Mouse (Mus musculus) thymus, postnatal 14 days (tissue): ENCODE results near the gene Prox1.
A peak's percentile ranks its signal among the peaks of the same experiment; 100 is the strongest.

Experiments used
- DNase-seq: peaks from one replicate; pipeline ENCODE4 v3.0.0; 2021

The Prox1 gene

GRCm38 (mm10) chr1:190169911-190170818 is at the start of gene Prox1:
TSS of gene Prox1 (minus strand) at chr1:190170714.
- DNase-seq, result peak; percentile 16

DNA sequence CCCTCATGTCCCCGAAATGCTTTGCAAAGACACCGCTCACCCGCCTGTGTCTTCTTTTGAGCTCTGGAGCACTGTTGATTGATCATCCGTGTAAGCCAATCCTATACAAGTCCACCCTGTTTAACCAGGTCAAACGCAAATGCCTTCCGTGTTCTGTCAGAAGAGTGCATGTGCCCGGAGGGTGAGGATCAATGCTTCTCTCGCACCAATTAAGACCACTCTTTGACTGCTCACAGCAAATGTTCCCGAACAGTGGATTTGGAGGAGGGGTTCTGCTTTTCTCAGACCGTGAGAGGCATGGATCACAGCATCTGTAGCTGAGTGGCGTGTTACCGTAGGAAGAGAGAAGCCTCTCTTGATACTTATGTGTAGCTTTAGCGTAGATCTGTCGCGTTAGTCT is 46.1 kb upstream of the Prox1 start:
- DNase-seq, result no peak

- DNase-seq, result no peak
These were observed 44.1 kb upstream of the Prox1 start for GRCm38 (mm10) chr1:190214626-190215025.

DNA sequence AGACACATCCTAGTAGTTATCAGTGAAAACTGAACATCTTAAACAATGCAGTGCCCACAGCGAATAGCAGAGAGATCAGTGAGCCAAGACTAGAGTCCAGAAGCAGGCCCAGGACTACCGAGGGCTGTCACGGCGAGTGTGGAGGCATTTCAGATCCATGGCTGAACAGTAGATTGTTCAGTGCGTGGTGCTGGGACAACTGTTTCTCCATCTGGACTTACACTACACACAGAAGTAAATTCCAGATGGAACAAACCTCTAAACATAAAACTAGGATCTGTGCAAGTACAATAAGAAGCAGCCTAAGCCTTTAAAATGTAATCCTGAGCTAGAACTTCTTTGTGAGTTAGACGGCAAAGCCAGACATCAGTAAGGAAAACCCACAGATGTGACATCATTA is 42.7 kb upstream of the Prox1 start:
- no peak for DNase-seq

- no peak for DNase-seq
These were observed 36.7 kb upstream of the Prox1 start for GRCm38 (mm10) chr1:190207246-190207645.

DNA sequence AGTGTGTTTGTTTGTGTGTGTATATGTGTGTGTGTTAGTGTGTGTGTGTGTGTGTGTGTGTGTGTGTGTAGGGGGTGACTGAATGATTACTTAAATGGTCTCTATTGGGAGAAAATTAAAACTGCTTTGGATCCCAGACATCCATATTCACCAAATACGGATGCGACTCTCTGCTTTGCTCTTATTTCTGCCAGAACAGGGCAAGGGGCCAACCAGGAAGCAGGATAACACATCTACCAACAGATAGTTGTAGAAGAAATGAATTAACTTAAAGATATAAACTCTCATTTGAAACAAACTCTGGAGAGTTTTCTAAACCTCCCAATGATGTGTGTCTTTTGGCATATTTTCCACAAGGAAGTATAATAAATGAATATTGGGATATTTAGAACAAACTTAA is 35.2 kb upstream of the Prox1 start:
- DNase-seq, result no peak

DNA sequence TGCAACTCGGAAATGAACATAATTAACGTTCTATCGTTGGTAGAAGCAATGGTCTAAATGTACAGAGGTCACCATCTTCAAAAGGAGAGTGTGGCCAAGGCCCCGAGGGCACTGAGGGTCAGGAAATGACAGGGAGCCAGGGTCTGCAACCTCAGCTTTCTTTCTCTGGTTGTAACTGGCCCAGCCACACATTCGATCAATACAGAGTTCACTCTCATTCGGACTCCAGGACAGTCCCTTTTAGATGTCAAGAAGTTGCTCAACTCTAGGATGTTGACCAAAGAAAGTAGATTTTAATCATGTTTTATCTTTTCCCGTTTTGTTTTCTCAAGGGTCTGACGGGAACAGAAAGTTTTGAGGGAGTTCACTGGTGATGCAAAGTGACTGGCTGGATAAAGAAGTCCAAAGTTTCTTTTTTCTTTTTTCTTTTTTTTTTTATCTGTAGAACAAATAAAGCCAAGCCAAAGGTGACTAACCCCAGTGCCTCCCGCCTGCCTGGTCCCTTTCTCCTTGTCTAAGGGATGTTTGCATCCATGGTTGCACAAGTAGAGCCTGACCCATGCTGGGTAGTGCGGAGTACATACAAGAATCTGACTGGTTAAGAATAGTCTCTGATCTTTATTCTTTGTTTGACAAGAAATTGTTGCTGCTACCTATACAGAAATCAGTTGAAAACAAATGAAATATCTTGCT is 34.0 kb upstream of the Prox1 start:
- no peak for DNase-seq

DNA sequence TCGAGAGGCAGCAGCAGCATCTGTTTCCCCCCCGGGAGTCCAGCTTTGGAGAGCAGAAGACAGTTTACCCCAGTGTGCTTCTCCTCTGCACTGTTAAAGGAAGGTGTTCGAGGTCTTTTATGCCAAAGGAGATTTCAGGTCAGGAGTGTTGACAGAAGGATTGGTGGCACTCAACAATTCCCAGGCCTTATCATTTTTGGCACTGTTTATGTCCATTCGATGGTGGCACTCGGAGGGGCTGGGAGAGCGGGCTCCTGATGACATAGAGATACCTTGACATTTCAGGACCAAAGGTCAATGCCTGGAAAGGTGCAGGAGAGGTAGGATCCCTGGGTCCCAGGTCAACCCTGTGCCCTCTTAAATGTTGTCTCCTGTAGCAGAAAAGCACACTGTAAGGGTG is 31.2 kb upstream of the Prox1 start:
- no peak for DNase-seq

- no peak for DNase-seq
These were observed 30.5 kb upstream of the Prox1 start for GRCm38 (mm10) chr1:190200996-190201395.

DNA sequence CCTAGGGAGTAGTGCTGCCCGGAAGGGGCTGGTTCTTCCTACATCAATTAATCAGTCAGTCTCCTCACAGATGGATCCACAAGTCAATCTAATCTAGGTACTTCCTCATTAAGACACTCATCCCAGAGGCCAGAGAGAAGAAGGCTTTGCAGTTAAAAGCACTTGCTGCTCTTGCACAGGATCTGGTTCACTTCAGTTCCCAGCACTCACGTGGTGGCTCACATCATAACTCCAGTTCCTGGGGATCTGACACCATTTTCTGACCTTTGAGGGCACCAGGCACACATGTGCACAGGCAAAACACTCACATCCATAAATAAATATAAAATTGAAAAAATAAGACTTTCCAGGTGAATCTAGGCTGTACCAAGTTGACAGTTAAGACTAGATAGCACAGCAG is 27.7 kb upstream of the Prox1 start:
- DNase-seq, result no peak

- no peak for DNase-seq
These were observed 21.5 kb upstream of the Prox1 start for GRCm38 (mm10) chr1:190192011-190192410.

DNA sequence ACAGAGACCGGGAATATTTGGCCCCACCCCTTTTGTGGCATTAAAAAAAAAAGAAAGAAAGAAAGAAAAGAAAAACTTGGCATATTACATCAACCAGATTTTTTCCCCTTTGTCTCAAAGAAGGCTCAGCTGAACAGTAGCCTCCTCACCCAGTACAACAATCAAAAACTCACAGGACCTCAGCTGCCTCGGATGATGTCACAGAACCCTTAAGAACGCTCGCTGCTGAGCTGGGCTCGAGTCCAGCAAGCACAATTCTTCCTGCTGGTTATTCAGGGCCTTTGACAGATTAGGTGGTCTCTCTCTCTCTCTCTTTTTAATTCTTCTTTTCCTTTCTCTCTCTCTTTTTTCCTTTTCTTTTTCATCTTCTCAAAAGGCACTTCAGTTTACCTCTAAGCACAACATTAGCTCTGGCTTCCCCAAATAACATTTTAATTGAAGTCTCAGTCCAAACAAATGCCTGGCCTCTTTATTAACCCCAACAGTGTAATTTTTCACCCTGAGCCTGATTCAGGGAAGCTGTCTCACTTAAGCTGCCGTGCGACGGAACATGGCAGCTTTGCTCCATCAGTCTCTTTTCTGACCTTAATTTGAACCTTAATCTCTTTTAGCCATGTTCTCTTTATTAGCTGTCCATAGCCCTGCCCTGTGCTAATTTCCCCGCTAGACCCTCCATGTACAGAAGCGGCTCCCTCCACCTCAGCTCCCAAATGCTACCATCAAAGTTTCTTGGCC is 19.9 kb upstream of the Prox1 start:
- no peak for DNase-seq

DNA sequence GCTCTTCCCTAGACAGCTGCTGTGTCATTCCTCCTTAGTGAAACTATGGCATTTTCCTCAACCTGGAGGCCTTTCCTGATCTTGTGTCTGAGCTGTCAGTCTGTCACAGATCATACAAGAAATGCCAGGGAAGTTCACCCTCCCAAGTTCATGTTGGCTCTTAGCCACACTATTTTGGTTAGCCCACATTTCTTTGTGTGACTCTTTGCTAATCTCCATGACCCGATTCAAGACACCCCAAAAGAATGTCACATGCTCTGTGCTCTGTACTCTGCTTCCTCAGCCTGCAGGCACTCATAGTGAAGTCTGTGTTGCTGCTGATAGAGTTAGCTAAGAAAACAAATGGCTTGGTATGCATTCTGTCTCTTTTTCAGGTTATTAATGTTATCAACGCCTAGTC is 18.6 kb upstream of the Prox1 start:
- no peak for DNase-seq

- no peak for DNase-seq
These were observed 15.8 kb upstream of the Prox1 start for GRCm38 (mm10) chr1:190186336-190186735.

DNA sequence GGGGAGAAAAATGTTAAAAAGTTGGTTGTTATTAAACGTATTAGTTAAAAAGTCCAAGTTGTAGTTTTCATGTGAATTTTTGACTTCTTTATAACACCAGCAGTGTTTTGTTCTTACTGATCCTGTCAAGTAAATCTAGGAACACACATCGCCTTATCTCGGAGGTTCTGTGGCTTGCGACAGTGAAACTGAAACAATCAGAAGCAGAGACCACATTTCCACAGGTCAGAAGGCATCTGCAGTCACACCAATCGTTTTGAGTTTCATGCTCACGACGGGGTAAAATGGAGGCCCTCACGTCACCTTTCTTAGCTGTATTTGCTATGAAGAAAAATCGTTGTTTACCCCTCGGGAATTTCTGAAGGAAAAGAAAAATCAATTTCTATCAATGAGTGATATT is 14.8 kb upstream of the Prox1 start:
- no peak for DNase-seq

GRCm38 (mm10) chr1:190183574-190183973 is 13.1 kb upstream of the Prox1 start:
- DNase-seq, result no peak

DNA sequence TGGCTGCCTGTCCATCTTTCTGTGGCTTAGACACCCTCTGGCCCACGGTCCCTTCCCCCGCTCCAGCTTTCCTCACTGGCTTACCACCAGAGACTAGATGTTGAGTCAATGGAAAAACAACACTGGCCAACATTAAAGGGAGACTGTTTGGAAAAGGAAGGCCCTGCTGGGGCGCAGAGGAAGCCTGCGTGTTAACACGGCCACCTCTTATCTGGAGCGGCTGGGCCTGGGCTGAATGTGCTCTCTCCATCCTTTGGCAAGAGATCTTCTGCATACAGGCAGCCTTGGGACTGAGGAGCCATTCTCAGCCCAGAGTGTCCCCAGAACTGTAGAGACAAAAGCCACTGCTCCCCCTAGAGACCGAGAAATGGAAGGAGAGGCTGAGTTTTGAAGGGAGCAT is 11.3 kb upstream of the Prox1 start:
- no peak for DNase-seq

- DNase-seq, result no peak
These were observed 10.3 kb upstream of the Prox1 start for GRCm38 (mm10) chr1:190180861-190181260.

- no peak for DNase-seq
These were observed 6.4 kb upstream of the Prox1 start for GRCm38 (mm10) chr1:190176961-190177360.

DNA sequence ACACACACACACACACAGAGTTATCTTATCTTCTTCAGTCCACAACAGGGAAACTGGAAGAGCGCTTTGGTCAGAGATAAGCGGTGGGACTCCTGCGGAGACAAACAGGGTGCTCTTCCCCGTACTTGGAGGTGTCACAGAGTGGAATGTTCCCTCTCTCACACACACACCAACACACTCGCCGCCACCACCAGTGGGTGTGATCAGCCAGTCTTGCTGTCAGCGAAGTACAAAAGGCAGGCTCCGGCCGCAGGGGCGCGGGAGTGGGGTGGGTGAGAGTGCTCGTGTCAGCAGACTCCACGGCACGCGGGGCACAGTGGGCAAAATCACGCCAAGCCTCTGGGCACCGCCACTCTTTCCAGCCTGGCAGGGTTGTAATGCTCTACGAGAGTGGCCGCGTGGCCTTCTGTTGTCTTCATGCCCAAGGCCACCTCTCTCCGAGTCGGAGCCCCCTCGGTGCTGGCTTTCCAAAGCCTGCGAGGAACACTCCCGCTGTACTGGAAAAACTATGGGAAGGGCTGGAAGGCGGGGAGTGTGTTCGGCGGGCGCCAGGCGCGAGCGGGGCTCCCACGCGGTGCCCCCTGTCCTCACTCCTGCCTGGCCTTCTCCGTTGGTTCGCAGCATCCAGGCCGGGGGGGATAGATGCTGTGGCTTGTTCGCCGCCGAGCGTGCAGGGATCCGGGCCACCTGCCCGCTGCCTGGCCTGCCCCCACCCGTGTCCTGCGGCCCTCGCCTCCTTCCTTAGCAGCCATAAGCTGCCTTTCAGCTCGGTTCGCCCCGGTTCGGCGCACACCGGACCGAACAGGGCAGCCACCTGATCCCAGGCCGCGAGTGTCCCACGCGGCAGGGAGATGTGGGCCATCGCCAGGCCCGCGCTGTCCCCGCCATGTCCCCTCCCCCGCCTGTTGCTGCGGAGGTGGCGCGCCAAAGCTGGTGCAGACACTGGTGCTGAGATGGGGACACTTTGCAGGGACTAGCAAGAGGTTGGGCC is 4.5 kb upstream of the Prox1 start:
- DNase-seq, result no peak

- DNase-seq, result no peak
These were observed 3.7 kb upstream of the Prox1 start for GRCm38 (mm10) chr1:190174231-190174630.

DNA sequence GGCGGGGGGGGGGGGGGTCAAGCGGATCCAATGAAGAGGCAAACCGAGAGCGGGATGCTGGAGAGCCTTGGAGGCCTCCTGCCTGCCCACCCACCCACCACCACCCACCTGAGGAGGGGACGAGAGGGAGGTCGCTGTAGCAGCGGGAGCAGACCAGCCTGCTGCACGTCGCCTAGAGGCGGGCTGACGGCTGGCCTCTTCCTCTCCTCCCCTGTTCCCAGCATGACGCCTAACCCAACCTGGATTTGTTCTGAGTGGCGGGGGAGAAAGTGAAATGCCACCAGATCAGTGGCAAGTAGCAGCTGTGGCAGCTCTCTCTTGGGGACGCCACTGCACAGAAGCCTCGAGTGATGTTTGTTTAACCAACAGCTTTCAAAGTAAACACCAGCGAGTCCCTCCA is 3.1 kb upstream of the Prox1 start:
- DNase-seq, result no peak
